Mouse (Mus musculus) C2C12 (cell line): ENCODE results near the gene Kat14.

Experiments
- CEBPB ChIP-seq: IDR thresholded peaks from one replicate; pipeline ENCODE4 v1.6.1; 2011; ENCODE audit warnings: low read depth, mild to moderate bottlenecking, control low read depth, moderate library complexity
- CTCF ChIP-seq: IDR thresholded peaks from one replicate; pipeline ENCODE4 v1.5.1; 2011; ENCODE audit not compliant: control insufficient read depth, insufficient read depth, insufficient read length
- MAX ChIP-seq: IDR thresholded peaks from one replicate; pipeline ENCODE4 v1.6.1; 2011; ENCODE audit warnings: mild to moderate bottlenecking, control low read depth
- USF1 ChIP-seq: IDR thresholded peaks from one replicate; pipeline ENCODE4 v1.6.1; 2011; ENCODE audit warnings: low read depth, mild to moderate bottlenecking, control low read depth, moderate library complexity

GRCm38 (mm10) chr2:144452364-144453008 lies 83.7 kb downstream of the Kat14 start:
- TF ChIP-seq CTCF (peak; percentile 70), CEBPB (no peak), USF1 (no peak), MAX (no peak)
